Mouse (Mus musculus): ENCODE results near the gene Olfr1375. TPM values are rescaled to one million over a fixed set of nuclear protein-coding genes. Genes with fewer than 3 reads are reported as not detected.
"Not testable (repeated sequence)": the region's sequence is repeated elsewhere in the genome, so short reads cannot be mapped to it uniquely, and the experiment has no call there.

Olfr1375 gene
- not detected for total RNA-seq (2021)

- DNase-seq (ENCODE audit: extremely low spot score in 1 of 2, low spot score in 2 of 2); intact Hi-C loops (cut with DNase I): not testable (repeated sequence)
Observed at GRCm38 (mm10) chr11:51047809-51048208, at the start of gene Olfr1375. Gene Olfr1375 (plus strand): TSS chr11:51048109.

DNA sequence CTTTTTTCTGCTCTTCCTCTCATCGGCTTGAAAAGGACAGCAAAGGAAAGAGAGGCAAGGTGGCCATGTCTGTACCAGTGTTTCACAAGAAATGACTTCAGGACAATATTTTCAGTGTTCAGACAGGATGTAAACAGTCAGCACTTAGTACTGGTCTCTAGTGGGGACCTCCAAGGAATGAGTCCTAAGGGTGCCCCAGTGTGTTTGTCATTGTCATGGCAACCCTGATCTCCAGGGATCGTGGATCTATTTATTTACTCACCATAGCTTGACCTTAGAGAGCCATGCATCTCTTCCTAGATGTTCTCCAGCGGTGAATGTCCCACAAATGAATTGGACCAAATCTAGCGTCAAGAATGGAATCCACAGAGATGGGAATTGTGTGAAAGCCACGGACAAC lies 44.6 kb upstream of the Olfr1375 start, which contains the start of gene Olfr51:
Gene Olfr51, plus strand, starts transcription at position 301 of the 400 bp plus-strand sequence.
- intact Hi-C loops (cut with DNase I), result no loop called here
- no peak for DNase-seq (ENCODE audit: extremely low spot score in 1 of 2, low spot score in 2 of 2)

GRCm38 (mm10) chr11:51011821-51012220 lies 36.1 kb upstream of the Olfr1375 start:
- DNase-seq (ENCODE audit: extremely low spot score in 1 of 2, low spot score in 2 of 2), result peak in 1 of 2 experiments; percentile 26
- intact Hi-C loops (cut with DNase I), result no loop called here

- DNase-seq (ENCODE audit: extremely low spot score in 1 of 2, low spot score in 2 of 2), result no peak
- intact Hi-C loops (cut with DNase I), result no loop called here
Observed at GRCm38 (mm10) chr11:51013936-51014335, 34.0 kb upstream of the Olfr1375 start, which contains the start of gene Olfr54. Gene Olfr54 (plus strand): TSS chr11:51014236.

- intact Hi-C loops (cut with DNase I), result no loop called here
- DNase-seq (ENCODE audit: extremely low spot score in 1 of 2, low spot score in 2 of 2), result no peak
Observed at GRCm38 (mm10) chr11:51016341-51016740, 31.6 kb upstream of the Olfr1375 start.

- intact Hi-C loops (cut with DNase I); DNase-seq (ENCODE audit: extremely low spot score in 1 of 2, low spot score in 2 of 2): not testable (repeated sequence)
Observed at GRCm38 (mm10) chr11:51026811-51027210, 21.1 kb upstream of the Olfr1375 start.

- intact Hi-C loops (cut with DNase I); DNase-seq (ENCODE audit: extremely low spot score in 1 of 2, low spot score in 2 of 2): not testable (repeated sequence)
Observed at GRCm38 (mm10) chr11:51029381-51029780, 18.5 kb upstream of the Olfr1375 start.

DNA sequence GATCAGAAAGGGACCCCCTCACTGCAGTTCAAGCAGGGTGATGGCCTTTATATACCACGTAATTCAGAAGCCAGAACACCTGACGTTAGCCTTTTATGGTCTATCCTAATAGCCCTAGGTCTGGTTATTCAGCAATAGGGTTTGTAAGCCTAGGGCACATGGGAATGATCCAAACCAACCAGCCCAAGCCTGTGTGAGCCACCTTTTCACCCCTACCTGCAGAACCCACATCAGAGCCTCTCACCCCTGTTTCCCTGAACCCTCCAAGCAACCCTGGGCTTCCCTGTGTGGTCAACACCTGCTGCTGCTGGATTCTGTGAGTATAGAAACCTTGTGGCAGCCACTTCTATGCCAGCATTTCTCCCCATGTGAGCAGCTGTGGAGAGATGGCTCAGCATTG lies 17.7 kb upstream of the Olfr1375 start:
- no peak for DNase-seq (ENCODE audit: extremely low spot score in 1 of 2, low spot score in 2 of 2)
- intact Hi-C loops (cut with DNase I), result loop anchor here (5.0 kb wide), 1 partner anchor 88 kb away; the partner anchor contains the start of gene 4933414I15Rik

GRCm38 (mm10) chr11:51032851-51033250 lies 15.1 kb upstream of the Olfr1375 start:
- DNase-seq (ENCODE audit: extremely low spot score in 1 of 2, low spot score in 2 of 2), result peak in 1 of 2 experiments; percentile 13

DNA sequence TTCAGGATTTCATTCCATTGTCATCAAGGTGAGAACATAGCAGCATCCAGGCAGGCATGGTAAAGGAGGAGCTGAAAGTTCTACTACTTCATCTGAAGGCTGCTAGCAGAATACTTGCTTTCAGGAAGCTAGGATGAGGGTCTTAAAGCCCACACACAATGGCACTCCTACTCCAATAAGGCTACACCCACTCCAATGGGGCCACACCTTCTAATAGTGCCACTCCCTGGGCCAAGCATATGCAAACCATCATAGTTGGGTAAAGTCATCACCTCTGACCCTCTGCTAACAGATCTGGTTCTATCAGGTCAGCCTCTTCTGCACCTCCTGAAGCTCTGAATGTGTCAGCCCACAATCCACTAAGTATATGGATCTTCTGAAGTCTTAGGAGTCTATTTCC lies 13.8 kb upstream of the Olfr1375 start:
- not testable (repeated sequence) for DNase-seq (ENCODE audit: extremely low spot score in 1 of 2, low spot score in 2 of 2)
- intact Hi-C loops (cut with DNase I), result loop anchor here (5.0 kb wide), 1 partner anchor 92 kb away; the partner anchor contains the start of gene 4933414I15Rik

More at GRCm38 (mm10) chr11:51032851-51033250, 15.1 kb upstream of the Olfr1375 start:
- intact Hi-C loops (cut with DNase I), result loop anchor here (5.0 kb wide), 1 partner anchor 91 kb away; the partner anchor contains the start of gene 4933414I15Rik

DNA sequence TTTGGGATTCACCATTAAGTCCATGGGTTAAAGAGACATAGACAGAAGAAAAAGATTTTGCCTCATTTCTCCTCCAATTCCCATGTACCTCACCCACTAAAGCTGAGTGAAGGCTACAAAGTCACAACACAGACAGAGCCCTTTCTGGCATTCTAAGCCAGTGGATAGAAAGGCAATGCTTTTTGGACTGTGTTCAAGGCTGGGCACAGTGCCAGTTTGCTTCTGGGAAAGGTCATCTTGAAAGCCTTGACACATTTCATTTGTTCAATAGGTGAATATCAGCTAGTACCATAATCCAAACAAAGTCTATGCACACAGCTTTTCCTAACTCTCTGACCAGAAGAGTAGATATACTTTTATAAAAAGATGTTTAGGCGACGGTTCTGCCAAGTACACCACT lies 12.0 kb upstream of the Olfr1375 start:
- intact Hi-C loops (cut with DNase I), result no loop called here
- no peak for DNase-seq (ENCODE audit: extremely low spot score in 1 of 2, low spot score in 2 of 2)

GRCm38 (mm10) chr11:51044776-51045175 lies 3.1 kb upstream of the Olfr1375 start:
- DNase-seq (ENCODE audit: extremely low spot score in 1 of 2, low spot score in 2 of 2); intact Hi-C loops (cut with DNase I): not testable (repeated sequence)

DNA sequence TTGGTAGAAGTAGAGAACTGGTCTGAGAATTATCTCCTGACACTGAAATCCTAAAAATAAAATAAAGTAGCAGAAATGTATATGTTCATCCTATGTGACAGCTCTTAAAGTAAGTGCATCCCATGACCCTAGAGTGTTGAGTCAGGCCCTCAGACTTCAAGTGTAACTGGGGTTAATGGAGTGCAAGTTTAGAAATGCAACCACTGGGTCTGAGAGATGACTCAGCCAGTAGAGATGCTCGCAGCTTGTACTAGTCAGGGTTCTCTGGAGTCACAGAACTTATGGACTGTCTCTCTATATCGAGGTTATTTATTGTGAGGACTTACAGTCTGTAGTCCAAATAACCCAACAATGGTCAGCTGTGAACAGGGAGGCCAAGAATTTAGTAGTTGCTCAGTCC lies 3.8 kb downstream of the Olfr1375 start:
- intact Hi-C loops (cut with DNase I), result no loop called here

GRCm38 (mm10) chr11:51053230-51053629 lies 5.3 kb downstream of the Olfr1375 start:
- intact Hi-C loops (cut with DNase I), result no loop called here
- no peak for DNase-seq (ENCODE audit: extremely low spot score in 1 of 2, low spot score in 2 of 2)

More for the DNA sequence above, 3.8 kb downstream of the Olfr1375 start:
- no peak for DNase-seq (ENCODE audit: extremely low spot score in 1 of 2, low spot score in 2 of 2)

- intact Hi-C loops (cut with DNase I), result loop anchor here (2.0 kb wide), 1 partner anchor 118 kb away; no protein-coding TSS in a partner anchor
- peak; percentile 70 to 86 for DNase-seq (ENCODE audit: extremely low spot score in 1 of 2, low spot score in 2 of 2)
Observed at GRCm38 (mm10) chr11:51059151-51059571, 11.3 kb downstream of the Olfr1375 start, which contains the start of gene Zfp354a. Gene Zfp354a (plus strand): TSS chr11:51059257.

DNA sequence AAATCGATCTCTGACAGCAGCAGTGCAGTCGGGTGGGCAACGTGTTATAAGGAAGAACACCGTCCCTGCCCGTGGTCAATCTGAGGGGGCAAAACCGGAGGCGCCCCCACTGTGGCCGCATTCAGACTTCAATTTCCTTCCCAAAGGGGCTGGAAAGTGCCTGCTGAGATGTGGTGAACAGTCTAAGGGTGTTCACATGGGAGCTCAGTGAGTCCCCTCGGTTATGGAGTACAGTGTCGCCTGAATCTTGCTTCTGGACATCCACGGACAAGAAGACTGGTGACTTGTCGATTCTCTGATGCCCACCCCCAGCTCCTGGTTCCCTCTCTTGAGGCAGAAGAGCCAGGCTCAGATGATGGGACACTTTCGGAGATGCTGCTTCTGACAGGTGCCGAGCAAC lies 11.7 kb downstream of the Olfr1375 start:
- DNase-seq (ENCODE audit: extremely low spot score in 1 of 2, low spot score in 2 of 2), result no peak
- intact Hi-C loops (cut with DNase I), result loop anchor here (2.0 to 10.0 kb wide), 2 partner anchors 119 to 205 kb away; partner anchors contain the start of genes BC049762 and Clk4

DNA sequence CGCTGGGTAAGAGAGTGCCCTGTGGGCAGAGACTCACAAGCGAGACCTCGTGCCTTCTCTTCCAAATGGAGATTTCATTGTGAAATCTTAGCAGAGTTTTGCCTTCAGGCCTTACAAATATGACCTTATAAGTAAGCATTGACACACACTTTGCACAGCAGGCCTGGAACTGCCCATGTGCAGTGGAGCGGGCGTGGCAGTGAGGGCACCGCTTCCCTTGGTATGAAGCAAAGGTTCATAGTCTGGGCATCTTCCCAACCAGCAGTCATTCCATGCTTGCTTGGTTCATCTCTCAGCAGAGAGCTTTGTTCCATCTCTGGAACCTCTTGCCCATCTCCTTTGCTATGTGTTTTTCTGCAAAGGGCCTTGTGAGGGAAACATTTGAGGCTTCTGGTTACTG lies 13.1 kb downstream of the Olfr1375 start:
- DNase-seq (ENCODE audit: extremely low spot score in 1 of 2, low spot score in 2 of 2), result peak in 1 of 2 experiments; percentile 28
- intact Hi-C loops (cut with DNase I), result loop anchor here (10.0 kb wide), 1 partner anchor 204 kb away; the partner anchor contains the start of genes BC049762 and Clk4

- DNase-seq (ENCODE audit: extremely low spot score in 1 of 2, low spot score in 2 of 2), result no peak
- intact Hi-C loops (cut with DNase I), result loop anchor here (10.0 kb wide), 1 partner anchor 202 kb away; the partner anchor contains the start of genes BC049762 and Clk4
Observed at GRCm38 (mm10) chr11:51063276-51063675, 15.4 kb downstream of the Olfr1375 start.

- intact Hi-C loops (cut with DNase I), result loop anchor here (10.0 kb wide), 1 partner anchor 201 kb away; the partner anchor contains the start of genes BC049762 and Clk4
- no peak for DNase-seq (ENCODE audit: extremely low spot score in 1 of 2, low spot score in 2 of 2)
Observed at GRCm38 (mm10) chr11:51063841-51064240, 15.9 kb downstream of the Olfr1375 start.

DNA sequence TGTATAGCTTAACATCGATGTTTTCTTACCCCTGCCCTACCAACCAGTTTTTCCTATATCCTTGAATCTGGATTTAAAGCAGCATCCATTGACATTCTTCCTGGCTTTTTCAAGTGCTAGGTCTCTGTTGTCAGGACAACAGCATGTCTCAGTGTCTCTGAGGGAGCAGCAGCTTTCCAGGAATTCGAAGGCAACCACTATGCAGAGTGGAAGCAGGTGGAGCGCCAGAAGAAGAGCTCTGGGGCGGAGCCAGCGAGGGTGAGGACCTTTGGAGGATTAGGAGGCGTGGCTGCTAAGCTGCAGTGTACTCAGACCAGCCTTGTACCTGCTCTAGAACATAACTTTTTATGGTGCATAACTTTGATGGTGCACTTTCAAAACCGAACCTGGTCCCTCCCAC lies 36.6 kb downstream of the Olfr1375 start:
- intact Hi-C loops (cut with DNase I), result no loop called here
- no peak for DNase-seq (ENCODE audit: extremely low spot score in 1 of 2, low spot score in 2 of 2)

Data from left cerebral cortex, postnatal 10 days (tissue).